In the genomic region with DNA sequence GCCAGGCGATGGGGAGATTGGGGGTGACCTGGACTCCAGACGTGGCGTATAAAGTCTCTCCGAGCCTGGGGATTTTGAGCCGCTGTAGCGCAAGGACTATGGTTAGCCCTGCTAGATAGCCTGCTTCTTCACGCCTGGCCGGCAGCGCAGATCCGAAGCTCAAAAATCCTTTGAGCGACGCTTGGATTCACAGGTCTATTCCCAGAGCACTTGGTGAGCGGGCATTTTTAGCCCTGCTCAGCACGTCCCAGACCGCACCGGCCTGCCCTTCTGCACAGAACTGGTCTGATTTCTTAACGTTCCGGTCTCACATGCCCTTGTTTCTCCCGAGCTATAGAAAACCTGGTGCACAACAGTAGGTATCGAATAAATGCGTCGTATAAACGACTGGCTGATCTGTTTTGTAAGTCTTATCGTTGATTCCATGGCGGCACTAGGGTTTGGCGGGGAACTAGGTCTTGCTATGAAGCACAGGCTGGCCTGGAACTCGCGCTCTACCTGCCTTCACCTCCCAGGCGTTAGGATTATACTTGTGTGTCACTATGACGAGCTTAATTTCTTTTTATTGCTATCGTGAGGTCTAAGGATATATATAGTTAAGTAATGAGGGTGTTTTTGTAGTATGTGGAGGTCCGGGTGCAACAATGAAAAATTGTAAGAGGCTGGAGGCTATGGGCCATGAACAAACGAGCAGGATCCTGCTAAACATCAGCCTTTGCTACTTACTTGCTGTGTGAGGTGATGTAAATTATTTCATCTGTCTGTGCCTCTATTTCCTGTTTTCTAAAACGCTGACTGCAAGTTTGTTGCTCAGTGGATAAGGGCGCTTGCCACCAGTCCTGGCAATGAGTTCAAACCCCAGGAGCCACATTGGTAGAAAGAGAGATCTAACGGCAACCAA, we compare ENCODE assay signal across 8 mouse cellular contexts. TPM values are rescaled to one million over a fixed set of nuclear protein-coding genes. Genes with fewer than 3 reads are reported as not detected.
DNase-seq lines count a peak whose midpoint lies in the region; ATAC-seq lines count a peak whose summit lies in the region.

No protein-coding gene starts in this region.

- H3K9me3 ChIP-seq in hindbrain, embryonic 10.5 days, result no peaks in the 10 kb centered on the region
- no peaks in the 10 kb centered on the region for H3K9me3 ChIP-seq in liver, embryonic 12.5 days (replicated peaks)

- H3K4me2 ChIP-seq in liver, embryonic 12.5 days, result peak overlapping the region; percentile 94

- H3K4me1 ChIP-seq in hindbrain, embryonic 10.5 days (replicated peaks), result peaks cover 63% of the 10 kb centered on the region
- H3K4me1 ChIP-seq in liver, embryonic 12.5 days, result peaks cover 68% of the 10 kb centered on the region

- DNase-seq in heart, adult 11 months, result peak; percentile 89
- no peak for DNase-seq in heart, postnatal 10 days
- peak; percentile 16 for DNase-seq in urinary bladder, postnatal 14 days (ENCODE audit: low spot score)
- DNase-seq in urinary bladder, postnatal 10 days (ENCODE audit: low spot score), result no peak
- no peak for DNase-seq in hindbrain, embryonic 10.5 days (ENCODE audit: low spot score)
- DNase-seq in splenic B cell, adult 2 months (ENCODE audit: low read depth, low spot score), result peak; percentile 23
- no peak for DNase-seq in layer of hippocampus, postnatal 25 days (ENCODE audit: extremely low spot score in 1 of 2, low spot score in 1 of 2)

- WGBS in hindbrain, embryonic 10.5 days, result 9% methylated on average over 36 of the region's 36 CpGs
- 5% methylated on average over 36 of the region's 36 CpGs for WGBS in liver, embryonic 12.5 days (ENCODE audit: insufficient replicate concordance)

- peak overlapping the region; percentile 100 for H3K27ac ChIP-seq in hindbrain, embryonic 10.5 days
- peak overlapping the region; percentile 91 for H3K27ac ChIP-seq in liver, embryonic 12.5 days

- intact Hi-C loops in heart, postnatal 10 days (cut with DNase I), result loop anchor here (5.0 kb wide), 1 partner anchor 127 kb away; a partner anchor contains a TSS

- peak overlapping the region; percentile 99 for H3K4me3 ChIP-seq in hindbrain, embryonic 10.5 days
- peak overlapping the region; percentile 86 for H3K4me3 ChIP-seq in liver, embryonic 12.5 days

- H3K27me3 ChIP-seq in hindbrain, embryonic 10.5 days (ENCODE audit: insufficient read depth, poor library complexity, severe bottlenecking), result no peaks in the 10 kb centered on the region
- H3K27me3 ChIP-seq in liver, embryonic 12.5 days (replicated peaks), result no peaks in the 10 kb centered on the region
- no peaks in the 10 kb centered on the region for H3K27me3 ChIP-seq in splenic B cell, adult 2 months (ENCODE audit: control insufficient read depth, insufficient read depth, low read length, poor library complexity, severe bottlenecking)

- ATAC-seq in liver, embryonic 12.5 days, result 0 out of 2 replicates have a peak, but pooled peaks have one; percentile 0

- H3K36me3 ChIP-seq in hindbrain, embryonic 10.5 days, result no peaks in the 10 kb centered on the region
- no peaks in the 10 kb centered on the region for H3K36me3 ChIP-seq in liver, embryonic 12.5 days
- H3K36me3 ChIP-seq in splenic B cell, adult 2 months (ENCODE audit: control insufficient read depth, insufficient read depth, low read length, poor library complexity, severe bottlenecking), result no peaks in the 10 kb centered on the region

- H3K9ac ChIP-seq in liver, embryonic 12.5 days, result peak overlapping the region; percentile 88

RNA-seq across cellular contexts. Expression of a gene that starts 1.2 kb away (rescaled TPM):
- 1 to 10 TPM; 9.3 to 9.6 TPM for total RNA-seq in heart, postnatal 10 days (2021)
- 7.7 and 10.7 TPM in 2 replicates for polyA plus RNA-seq in hindbrain, embryonic 10.5 days (2016; fragmentation: Nextera tagmentation; extraction: Ambion mirVana)
- polyA plus RNA-seq in liver, embryonic 12.5 days (2016; fragmentation: Nextera tagmentation; extraction: Ambion mirVana), result 2.9 and 3.3 TPM in 2 replicates
- 10 to 100 TPM; 15.9 to 23.2 TPM for total RNA-seq in layer of hippocampus, postnatal 25 days (2021)

RNA-seq across cellular contexts. Expression of a gene that starts 12.7 kb away (rescaled TPM):
- not detected for total RNA-seq in heart, postnatal 10 days (2021)
- 0.04 TPM in 1 of 2 replicates, not detected in the other for polyA plus RNA-seq in hindbrain, embryonic 10.5 days (2016; fragmentation: Nextera tagmentation; extraction: Ambion mirVana)
- not detected in 2 replicates for polyA plus RNA-seq in liver, embryonic 12.5 days (2016; fragmentation: Nextera tagmentation; extraction: Ambion mirVana)
- under 1 TPM; 0.44 to 0.66 TPM for total RNA-seq in layer of hippocampus, postnatal 25 days (2021)

RNA-seq across cellular contexts. Expression of a gene that starts 49.3 kb away (rescaled TPM):
- total RNA-seq in heart, postnatal 10 days (2021), result 100 to 1,000 TPM in 1 of 2 experiments, 10 to 100 TPM in 1; 93.2 to 100 TPM
- 193 and 221 TPM in 2 replicates for polyA plus RNA-seq in hindbrain, embryonic 10.5 days (2016; fragmentation: Nextera tagmentation; extraction: Ambion mirVana)
- polyA plus RNA-seq in liver, embryonic 12.5 days (2016; fragmentation: Nextera tagmentation; extraction: Ambion mirVana), result 163 and 165 TPM in 2 replicates
- 100 to 1,000 TPM; 282 to 301 TPM for total RNA-seq in layer of hippocampus, postnatal 25 days (2021)

Comparison
In these comparisons a context has a peak if more than half of its experiments do, and no peak if none do; other contexts are left out.
1. DNase-seq: peak in heart, adult 11 months (single experiment), urinary bladder, postnatal 14 days (single experiment) and splenic B cell, adult 2 months (single experiment); none in heart, postnatal 10 days (0 of 2), urinary bladder, postnatal 10 days (single experiment), hindbrain, embryonic 10.5 days (single experiment) and layer of hippocampus, postnatal 25 days (0 of 2).